Mouse (Mus musculus): ENCODE measurements around the gene Sytl2. TPM values are rescaled to one million over a fixed set of nuclear protein-coding genes. Genes with fewer than 3 reads are reported as not detected.

Gene Sytl2
- polyA plus RNA-seq, 1 experiment from 2014 or later, result 8.9 TPM

Other genes with a start within 250 kb of the Sytl2 start
- gene Picalm, start 172.0 kb upstream of the Sytl2 start, polyA plus RNA-seq (2016; fragmentation: Nextera tagmentation; extraction: Ambion mirVana), result 39.2 and 45.4 TPM in 2 replicates
- gene Ccdc83, start 36.5 kb upstream of the Sytl2 start, polyA plus RNA-seq (2016; fragmentation: Nextera tagmentation; extraction: Ambion mirVana), result not detected in 2 replicates
- gene Ccdc89, start 124.3 kb downstream of the Sytl2 start, polyA plus RNA-seq (2016; fragmentation: Nextera tagmentation; extraction: Ambion mirVana), result 2.4 and 2.8 TPM in 2 replicates
- 59.5 and 59.8 TPM in 2 replicates for gene Crebzf, start 140.5 kb downstream of the Sytl2 start, polyA plus RNA-seq (2016; fragmentation: Nextera tagmentation; extraction: Ambion mirVana)
- 114 TPM in 2 replicates for gene Tmem126a, start 155.0 kb downstream of the Sytl2 start, polyA plus RNA-seq (2016; fragmentation: Nextera tagmentation; extraction: Ambion mirVana)
- gene Tmem126b, start 173.7 kb downstream of the Sytl2 start, polyA plus RNA-seq (2016; fragmentation: Nextera tagmentation; extraction: Ambion mirVana), result 37.1 and 39.4 TPM in 2 replicates
- 2.3 and 2.7 TPM in 2 replicates for gene Dlg2, start 174.4 kb downstream of the Sytl2 start, polyA plus RNA-seq (2016; fragmentation: Nextera tagmentation; extraction: Ambion mirVana)

Data from limb, embryonic 12.5 days (tissue).